Mouse (Mus musculus): ENCODE data around the gene Peak1.

GRCm38 (mm10) chr9:56453038-56453815 lies 35.4 kb upstream of the Peak1 start:
- TF ChIP-seq GATA1 (IDR thresholded peaks at IDR 0.05; ENCODE audit: borderline replicate concordance, low read length) (no peak), FLI1 (IDR thresholded peaks at IDR 0.05; ENCODE audit: low read length) (no peak)
